Mouse (Mus musculus) spleen, embryonic (tissue): ENCODE measurements at regions not wholly inside any gene's neighbourhood (a gene's known extent, or its start where the extent isn't known, plus 50 kb on each side); places are given as distances from the start of the nearest gene placed in this dataset.

ENCODE experiments used
- CTCF ChIA-PET: fragments of 350-600 bp; sonication (Branson Sonifier 250); formaldehyde crosslinking; loops from one replicate; lab custom pipeline; 2022; lab: Charles Lee

- CTCF ChIA-PET, result interaction anchor here (0.9 kb wide), 1 partner anchor 191 kb away, joined by 22 read pairs; no protein-coding TSS in a partner anchor
Observed at GRCm38 (mm10) chr3:107826241-107826760, 50.7 kb upstream of the Eps8l3 start.

- CTCF ChIA-PET, result interaction anchor here (0.9 kb wide), 1 partner anchor 191 kb away, joined by 22 read pairs; no protein-coding TSS in a partner anchor
Observed at GRCm38 (mm10) chr3:107825468-107825867, 51.6 kb upstream of the Eps8l3 start.

GRCm38 (mm10) chr3:107824378-107824777 is 52.7 kb upstream of the Eps8l3 start:
- CTCF ChIA-PET, result no interaction called here

- CTCF ChIA-PET, result no interaction called here
Observed at GRCm38 (mm10) chr3:107823655-107824266, 53.3 kb upstream of the Eps8l3 start.

- CTCF ChIA-PET, result no interaction called here
Observed at GRCm38 (mm10) chr3:107823177-107823576, 53.9 kb upstream of the Eps8l3 start.

- CTCF ChIA-PET, result no interaction called here
Observed at GRCm38 (mm10) chr3:107822499-107822898, 54.5 kb upstream of the Eps8l3 start.

- CTCF ChIA-PET, result no interaction called here
Observed at GRCm38 (mm10) chr3:107821952-107822351, 55.1 kb upstream of the Eps8l3 start.

GRCm38 (mm10) chr3:107819622-107820021 is 57.4 kb upstream of the Eps8l3 start:
- CTCF ChIA-PET, result no interaction called here

GRCm38 (mm10) chr3:107818616-107819495 is 58.2 kb upstream of the Eps8l3 start:
- CTCF ChIA-PET, result no interaction called here

- CTCF ChIA-PET, result interaction anchor here (0.6 kb wide), 1 partner anchor 253 kb away, joined by 3 read pairs; no protein-coding TSS in a partner anchor
Observed at GRCm38 (mm10) chr3:107816031-107816430, 55.8 kb upstream of the Csf1 start.

- CTCF ChIA-PET, result no interaction called here
Observed at GRCm38 (mm10) chr3:107814280-107814679, 54.0 kb upstream of the Csf1 start.

GRCm38 (mm10) chr3:107812885-107813284 is 52.6 kb upstream of the Csf1 start:
- CTCF ChIA-PET, result no interaction called here

- CTCF ChIA-PET, result no interaction called here
Observed at GRCm38 (mm10) chr3:107812341-107812740, 52.1 kb upstream of the Csf1 start.

- CTCF ChIA-PET, result no interaction called here
Observed at GRCm38 (mm10) chr3:107810452-107811050, 50.3 kb upstream of the Csf1 start.
